Mouse (Mus musculus) heart, postnatal 0 days (tissue): Measurements from ENCODE around the gene Mrpl33.

Source experiments
- CTCF ChIP-seq: IDR thresholded peaks from 2 replicates; pipeline ENCODE4 v1.5.1; 2016; ENCODE audit warnings: antibody characterized with exemption, control low read depth, low read depth
- EP300 ChIP-seq: IDR thresholded peaks from 2 replicates; pipeline ENCODE4 v1.6.1; 2016; ENCODE audit warnings: antibody characterized with exemption, low read depth

- TF ChIP-seq EP300, result no peak
- no peak for TF ChIP-seq CTCF
Observed at GRCm38 (mm10) chr5:31627562-31628526, 31.1 kb downstream of the Mrpl33 start.
